Mouse (Mus musculus) left cerebral cortex, postnatal 10 days (tissue): Measurements from ENCODE around the gene Ninj1. TPM values are rescaled to one million over a fixed set of nuclear protein-coding genes. Genes with fewer than 3 reads are reported as not detected.

Source experiments
- DNase-seq, 2 experiments: peaks; one replicate each; pipeline ENCODE4 v3.0.0; 2021 to 2022; ENCODE audit warnings: low spot score in 2 of 2, mixed read lengths in 1 of 2; ENCODE audit errors: extremely low spot score in 1 of 2
- intact Hi-C: fragments of 180-260 bp; cut with DNase I; formaldehyde crosslinking; loops from one replicate; pipeline ENCODE4 v1.15.1; 2025
- total RNA-seq, 2 experiments: library from RNA; stranded (reverse); gene quantifications; 2 replicates each; pipeline ENCODE4 v1.2.3; 2021

The Ninj1 gene
- total RNA-seq: 10 to 100 TPM; 23.8 to 23.9 TPM

- intact Hi-C loops: no loop called here
- peak; percentile 68 to 91 for DNase-seq
Observed at GRCm38 (mm10) chr13:49187288-49188218, at the start of gene Ninj1. Ninj1 (plus strand) TSS chr13:49187485.

GRCm38 (mm10) chr13:49140567-49140966, 46.7 kb upstream of the Ninj1 start:
- DNase-seq: no peak
- intact Hi-C loops: no loop called here

GRCm38 (mm10) chr13:49142396-49142795, 44.9 kb upstream of the Ninj1 start:
- intact Hi-C loops: no loop called here
- no peak for DNase-seq

- no peak for DNase-seq
- intact Hi-C loops: no loop called here
Observed at GRCm38 (mm10) chr13:49143323-49143722, 44.0 kb upstream of the Ninj1 start.

GRCm38 (mm10) chr13:49144451-49144850, 42.8 kb upstream of the Ninj1 start:
- no peak for DNase-seq
- intact Hi-C loops: no loop called here

- intact Hi-C loops: loop anchor here (5.0 kb wide), 1 partner anchor 88 kb away; no protein-coding TSS in a partner anchor
- no peak for DNase-seq
Observed at GRCm38 (mm10) chr13:49145396-49145795, 41.9 kb upstream of the Ninj1 start.

GRCm38 (mm10) chr13:49146040-49146697, 41.1 kb upstream of the Ninj1 start:
- intact Hi-C loops: loop anchor here (5.0 kb wide), 1 partner anchor 89 kb away; no protein-coding TSS in a partner anchor
- no peak for DNase-seq

GRCm38 (mm10) chr13:49146698-49147006, 40.6 kb upstream of the Ninj1 start:
- intact Hi-C loops: loop anchor here (5.0 kb wide), 1 partner anchor 89 kb away; no protein-coding TSS in a partner anchor
- DNase-seq: peak in 1 of 2 experiments; percentile 65

GRCm38 (mm10) chr13:49147007-49147857, 40.1 kb upstream of the Ninj1 start:
- intact Hi-C loops: loop anchor here (5.0 kb wide), 1 partner anchor 90 kb away; no protein-coding TSS in a partner anchor
- DNase-seq: peak in 1 of 2 experiments; percentile 76

GRCm38 (mm10) chr13:49147858-49148226, 39.4 kb upstream of the Ninj1 start, which contains the start of gene Wnk2:
Wnk2 (minus strand) TSS chr13:49148014.
- peak in 1 of 2 experiments; percentile 88 for DNase-seq
- intact Hi-C loops: loop anchor here (5.0 kb wide), 1 partner anchor 91 kb away; no protein-coding TSS in a partner anchor

GRCm38 (mm10) chr13:49148687-49149086, 38.6 kb upstream of the Ninj1 start:
- intact Hi-C loops: loop anchor here (5.0 kb wide), 1 partner anchor 91 kb away; no protein-coding TSS in a partner anchor
- DNase-seq: no peak

GRCm38 (mm10) chr13:49154028-49154427, 33.3 kb upstream of the Ninj1 start:
- DNase-seq: no peak
- intact Hi-C loops: no loop called here

GRCm38 (mm10) chr13:49154621-49155020, 32.7 kb upstream of the Ninj1 start:
- intact Hi-C loops: no loop called here

GRCm38 (mm10) chr13:49156645-49157044, 30.6 kb upstream of the Ninj1 start:
- intact Hi-C loops: no loop called here

More at GRCm38 (mm10) chr13:49154621-49155020, 32.7 kb upstream of the Ninj1 start:
- no peak for DNase-seq

GRCm38 (mm10) chr13:49158040-49158713, 29.1 kb upstream of the Ninj1 start:
- no peak for DNase-seq
- intact Hi-C loops: no loop called here

More at GRCm38 (mm10) chr13:49156645-49157044, 30.6 kb upstream of the Ninj1 start:
- no peak for DNase-seq

GRCm38 (mm10) chr13:49161236-49161635, 26.0 kb upstream of the Ninj1 start:
- intact Hi-C loops: no loop called here
- no peak for DNase-seq

GRCm38 (mm10) chr13:49162722-49163121, 24.6 kb upstream of the Ninj1 start:
- intact Hi-C loops: no loop called here

GRCm38 (mm10) chr13:49163645-49164044, 23.6 kb upstream of the Ninj1 start:
- intact Hi-C loops: no loop called here
- no peak for DNase-seq

More at GRCm38 (mm10) chr13:49162722-49163121, 24.6 kb upstream of the Ninj1 start:
- no peak for DNase-seq
